Mouse (Mus musculus) C2C12 (cell line): ENCODE results near the gene Kif6.

ENCODE experiments used
- CTCF ChIP-seq: IDR thresholded peaks from one replicate; pipeline ENCODE4 v1.5.1; 2011; ENCODE audit not compliant: control insufficient read depth, insufficient read depth, insufficient read length
- MAX ChIP-seq: IDR thresholded peaks from one replicate; pipeline ENCODE4 v1.6.1; 2011; ENCODE audit warnings: mild to moderate bottlenecking, control low read depth

- TF ChIP-seq CTCF (no peak), MAX (no peak)
These were observed 28.1 kb downstream of the Kif6 start for GRCm38 (mm10) chr17:49642889-49643490.
